Mouse (Mus musculus): ENCODE data around the gene Sun3.

The Sun3 gene

DNA sequence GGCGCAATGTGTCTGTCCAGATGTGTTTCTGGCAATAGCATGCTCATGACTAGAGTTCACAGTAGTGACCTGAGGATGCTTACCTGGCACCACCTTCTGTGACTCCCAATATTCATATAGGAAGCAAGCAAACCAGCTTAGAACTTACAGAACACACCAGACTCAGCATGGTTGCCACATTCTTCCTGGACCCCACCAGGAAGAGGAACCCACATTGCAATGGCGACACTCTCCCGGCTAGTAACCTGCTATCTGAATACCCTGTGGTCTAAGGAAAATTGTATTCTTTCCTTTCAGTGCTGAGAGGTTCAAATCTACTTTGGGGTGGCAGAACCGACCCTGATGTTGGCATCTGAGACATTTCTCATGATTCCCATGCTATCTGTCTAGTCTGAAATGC, 70.6 kb downstream of the Sun3 start:
- DNase-seq: no peak

- DNase-seq: no peak
These were observed 75.6 kb downstream of the Sun3 start, which contains the start of gene Pkd1l1 for GRCm38 (mm10) chr11:8973166-8973565. Gene Pkd1l1, minus strand, starts transcription at chr11:8973266.

- DNase-seq: no peak
These were observed 76.7 kb downstream of the Sun3 start for GRCm38 (mm10) chr11:8972093-8972492.

GRCm38 (mm10) chr11:8970509-8970908, 78.3 kb downstream of the Sun3 start:
- no peak for DNase-seq

DNA sequence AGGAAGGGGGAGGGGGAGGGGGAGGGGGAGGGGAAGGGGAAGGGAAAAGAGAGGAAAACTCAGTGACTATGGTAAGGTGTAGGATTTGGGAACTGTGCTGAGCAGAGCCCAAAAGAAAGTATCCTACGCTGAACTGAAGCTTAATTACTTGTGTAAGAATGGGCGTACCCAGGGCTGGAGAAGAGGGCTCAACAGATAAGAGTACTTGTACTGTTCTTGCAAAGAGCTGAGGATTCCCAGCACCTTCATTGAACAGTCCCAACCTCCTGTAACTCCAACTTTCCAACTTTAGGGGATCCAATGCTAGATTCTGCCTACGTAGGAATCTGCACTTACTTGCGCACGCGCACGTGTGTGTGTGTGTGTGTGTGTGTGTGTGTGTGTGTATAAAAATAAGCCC, 80.7 kb downstream of the Sun3 start:
- DNase-seq: no peak

Data from lung, postnatal 36 days (tissue).